Mouse (Mus musculus): ENCODE measurements at regions not wholly inside any gene's neighbourhood (a gene's known extent, or its start where the extent isn't known, plus 50 kb on each side); places are given as distances from the start of the nearest gene placed in this dataset.
A peak's percentile ranks its signal among the peaks of the same experiment; 100 is the strongest.
"Not testable (repeated sequence)": the region's sequence is repeated elsewhere in the genome, so short reads cannot be mapped to it uniquely, and the experiment has no call there.

GRCm38 (mm10) chr6:3319378-3319777 is 80.0 kb downstream of the Samd9l start:
- no peak for DNase-seq (ENCODE audit: low spot score)

GRCm38 (mm10) chr6:3307598-3308220 is 91.7 kb downstream of the Samd9l start:
- DNase-seq (ENCODE audit: low spot score), result peak; percentile 12

GRCm38 (mm10) chr6:3304881-3305620 is 94.3 kb downstream of the Samd9l start:
- DNase-seq (ENCODE audit: low spot score), result not testable (repeated sequence)

GRCm38 (mm10) chr6:3293316-3293715 is 106.1 kb downstream of the Samd9l start:
- not testable (repeated sequence) for DNase-seq (ENCODE audit: low spot score)

GRCm38 (mm10) chr6:3291983-3292382 is 107.4 kb downstream of the Samd9l start:
- not testable (repeated sequence) for DNase-seq (ENCODE audit: low spot score)

- DNase-seq (ENCODE audit: low spot score), result not testable (repeated sequence)
Measured at GRCm38 (mm10) chr6:3268726-3269125, 130.6 kb downstream of the Samd9l start.

GRCm38 (mm10) chr6:3265477-3265876 is 133.9 kb downstream of the Samd9l start:
- DNase-seq (ENCODE audit: low spot score), result not testable (repeated sequence)
